Mouse (Mus musculus) hindbrain, embryonic 15.5 days (tissue): ENCODE results near the gene Mrpl48. TPM values are rescaled to one million over a fixed set of nuclear protein-coding genes. Genes with fewer than 3 reads are reported as not detected.

Experiments
- ATAC-seq: fragments of 200-750 bp; cut with Nextera tagmentation; 2 replicates; pipeline ENCODE4 v1.8.0; 2017; ENCODE audit warnings: low read depth, moderate number of reproducible peaks, moderate TSS enrichment; ENCODE audit not compliant: low FRiP score
- H3K27ac ChIP-seq: fragments of 300-500 bp; sonication (generic); replicated peaks from 2 replicates; pipeline ENCODE4 v1.5.1; 2015; ENCODE audit warnings: mild to moderate bottlenecking, inconsistent platforms
- H3K27me3 ChIP-seq: fragments of 300-500 bp; sonication (generic); 2 replicates; pipeline ENCODE4 v1.6.1; 2015; ENCODE audit warnings: control low read depth, inconsistent platforms
- H3K36me3 ChIP-seq: fragments of 300-500 bp; sonication (generic); 2 replicates; pipeline ENCODE4 v1.6.1; 2015; ENCODE audit warnings: control low read depth, inconsistent platforms
- H3K4me1 ChIP-seq: fragments of 300-500 bp; sonication (generic); replicated peaks from 2 replicates; pipeline ENCODE4 v1.6.1; 2015; ENCODE audit warnings: control low read depth, inconsistent platforms
- H3K4me2 ChIP-seq: fragments of 300-500 bp; sonication (generic); 2 replicates; pipeline ENCODE4 v1.6.1; 2015; ENCODE audit warnings: moderate library complexity, mild to moderate bottlenecking, inconsistent platforms
- H3K4me3 ChIP-seq: fragments of 300-500 bp; sonication (generic); 2 replicates; pipeline ENCODE4 v1.5.1; 2015; ENCODE audit warnings: mild to moderate bottlenecking, inconsistent platforms
- H3K9ac ChIP-seq: fragments of 300-500 bp; sonication (generic); 2 replicates; pipeline ENCODE4 v1.6.1; 2015; ENCODE audit warnings: inconsistent platforms
- H3K9me3 ChIP-seq: fragments of 300-500 bp; sonication (generic); 2 replicates; pipeline ENCODE4 v1.6.1; 2016; ENCODE audit warnings: control low read depth, inconsistent platforms
- WGBS: fragments of 180-500 bp; shearing (Covaris S2); methylation state at CpG from one replicate; pipeline ENCODE4 v1.1.7; 2015; 5-methylcytosine and 5-hydroxymethylcytosine counted together
- polyA plus RNA-seq: library from polyadenylated mRNA; unstranded; fragments of >200 nt; fragmentation: Nextera tagmentation; extraction: Ambion mirVana; gene quantifications from 2 replicates; pipeline ENCODE4 v1.2.1, GENCODE M21; 2015

The Mrpl48 gene
- polyA plus RNA-seq = 81.4 and 83.6 TPM in 2 replicates

DNA sequence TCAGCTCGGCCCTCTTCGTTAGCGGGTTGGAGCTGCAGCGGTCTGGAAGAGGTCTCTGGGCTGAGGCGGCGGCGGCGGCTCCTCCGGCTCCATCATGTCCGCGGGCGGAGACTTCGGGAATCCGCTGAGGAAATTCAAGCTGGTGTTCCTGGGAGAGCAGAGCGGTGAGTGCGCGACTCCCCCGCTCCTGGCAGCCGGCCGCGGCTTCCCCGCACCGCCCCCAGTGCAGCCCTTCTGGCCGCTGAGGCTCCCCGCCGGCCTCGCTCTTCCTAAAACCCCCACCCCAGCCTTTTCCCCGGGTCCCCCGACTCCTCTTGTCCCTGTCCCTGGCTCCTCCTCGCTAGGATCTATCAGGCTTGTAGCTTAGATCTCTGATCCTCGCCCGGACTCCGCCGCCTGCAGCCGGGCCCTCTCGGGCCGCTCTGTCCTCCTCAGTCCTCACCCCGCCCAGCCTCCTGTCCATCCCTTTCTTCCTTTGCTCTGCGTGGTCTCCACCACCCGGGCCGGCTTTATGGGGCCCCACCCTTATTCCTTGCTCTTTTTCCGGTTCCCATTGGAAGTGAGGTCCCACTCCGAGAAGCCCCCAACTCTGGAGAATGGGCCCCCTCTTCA, at the start of gene Mrpl48:
Mrpl48 (minus strand) TSS at position 172 of the 612 bp plus-strand sequence.
- peak within 1 kb of the TSS; percentile 99 for H3K27ac ChIP-seq
- H3K9me3 ChIP-seq = no peaks in the 10 kb centered on the region
- H3K4me2 ChIP-seq = peak within 1 kb of the TSS; percentile 70
- H3K36me3 ChIP-seq = no peaks in the 10 kb centered on the region
- H3K27me3 ChIP-seq = 0 out of 2 replicates have a peak, but pooled peaks cover 5% of the 10 kb centered on the region
- ATAC-seq = peak; percentile 8; the same call in 1 of the 2 replicates
- H3K4me3 ChIP-seq = peak within 1 kb of the TSS; percentile 84
- H3K9ac ChIP-seq = peak within 1 kb of the TSS; percentile 99
- 0% methylated on average over 42 of the region's 43 CpGs for WGBS
- peaks cover 23% of the 10 kb centered on the region for H3K4me1 ChIP-seq

DNA sequence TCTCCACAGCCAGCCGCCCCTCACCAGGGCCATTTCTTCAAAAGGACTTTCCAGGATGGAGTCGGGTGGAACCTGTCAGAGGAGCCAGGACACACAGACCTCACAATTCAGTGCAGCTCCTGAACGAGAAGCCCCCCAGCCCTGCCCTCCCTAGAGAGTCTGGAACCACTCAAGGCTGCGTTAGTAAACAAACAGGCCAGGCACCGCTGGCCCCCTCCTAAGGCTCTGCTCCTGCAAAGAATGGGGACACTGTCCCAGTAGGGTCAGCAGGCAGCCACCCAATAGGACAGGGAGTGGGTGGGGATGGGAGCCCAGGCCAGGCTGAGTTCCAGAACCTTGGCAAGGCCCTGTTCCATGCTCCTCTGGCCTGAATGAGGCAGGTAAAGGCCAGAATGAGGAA, 48.6 kb upstream of the Mrpl48 start:
- H3K4me1 ChIP-seq = 0 out of 2 replicates have a peak, but pooled peaks cover 2% of the 10 kb centered on the region
- no peak for ATAC-seq
- H3K4me2 ChIP-seq = no peak overlapping the region
- 43% methylated on average over 5 of the region's 5 CpGs for WGBS
- H3K9me3 ChIP-seq = no peaks in the 10 kb centered on the region
- no peak overlapping the region for H3K4me3 ChIP-seq
- H3K27me3 ChIP-seq = no peaks in the 10 kb centered on the region
- no peak overlapping the region; the same call in 1 of the 2 replicates for H3K27ac ChIP-seq
- no peak overlapping the region for H3K9ac ChIP-seq
- no peaks in the 10 kb centered on the region for H3K36me3 ChIP-seq

DNA sequence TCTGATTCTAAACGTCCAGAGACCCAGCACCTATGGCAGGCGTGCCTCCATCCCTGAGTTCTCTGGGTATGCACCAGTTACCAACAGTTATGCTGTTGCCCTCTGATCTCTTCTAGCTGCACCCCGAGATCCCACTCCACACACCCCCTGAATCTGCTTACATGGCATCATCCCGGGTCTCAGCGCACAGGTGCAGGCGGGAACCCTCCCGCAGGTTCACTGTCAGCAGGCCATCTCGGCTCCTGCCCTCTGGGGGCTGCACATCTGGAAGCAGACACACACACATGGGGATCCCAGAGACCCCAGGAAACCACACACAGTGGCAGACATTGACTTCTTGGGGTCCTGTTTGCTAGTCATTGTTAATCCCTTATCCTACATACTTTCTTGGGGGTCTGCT, 46.3 kb upstream of the Mrpl48 start:
- ATAC-seq = no peak
- H3K36me3 ChIP-seq = no peaks in the 10 kb centered on the region
- 0 out of 2 replicates have a peak, but pooled peaks cover 2% of the 10 kb centered on the region for H3K4me1 ChIP-seq
- no peaks in the 10 kb centered on the region for H3K27me3 ChIP-seq
- H3K27ac ChIP-seq = peak overlapping the region; percentile 59
- H3K4me3 ChIP-seq = no peak overlapping the region
- H3K9ac ChIP-seq = no peak overlapping the region
- no peaks in the 10 kb centered on the region for H3K9me3 ChIP-seq
- no peak overlapping the region for H3K4me2 ChIP-seq
- 83% methylated on average over 8 of the region's 8 CpGs for WGBS

DNA sequence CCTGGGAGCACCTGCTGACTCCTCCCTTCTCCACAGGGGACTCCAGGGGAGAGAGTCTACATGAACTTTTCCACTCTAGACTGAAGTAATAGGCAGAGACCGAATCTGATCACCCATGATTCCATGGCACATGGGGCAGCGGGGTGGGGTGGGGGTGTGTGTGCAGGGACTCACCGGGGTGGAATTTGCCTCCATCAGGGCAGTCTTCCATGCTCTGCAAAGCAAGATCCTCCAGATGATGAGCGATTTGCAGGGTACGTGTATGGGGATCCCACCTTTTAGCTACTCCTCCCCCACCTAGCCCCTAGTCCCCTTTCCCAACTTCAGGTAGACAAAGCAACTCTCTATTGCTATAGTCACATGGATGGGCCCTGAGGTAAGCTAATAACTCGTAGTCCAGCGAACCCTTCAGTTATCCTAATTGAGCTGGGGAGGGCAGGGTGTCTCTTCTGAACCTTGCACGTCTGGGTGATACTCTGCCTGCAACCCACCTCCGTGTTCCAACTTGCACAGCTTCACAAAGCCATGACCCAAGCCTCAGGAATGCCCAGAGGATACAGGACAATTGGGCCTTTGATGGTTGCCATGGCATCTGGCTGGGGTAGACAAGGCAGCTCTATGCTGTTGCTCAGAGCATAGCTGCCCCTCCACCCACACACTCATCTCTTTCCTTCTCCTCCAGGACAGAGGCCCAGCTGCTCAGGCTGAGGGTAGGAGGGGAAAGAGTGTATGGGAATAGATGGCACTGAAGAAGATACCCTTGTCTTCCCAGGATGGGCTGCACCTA, 45.6 kb upstream of the Mrpl48 start:
- ATAC-seq = peak; percentile 85
- Histone ChIP-seq H3K4me3 (no peak overlapping the region), H3K27ac (peak overlapping the region; percentile 59), H3K27me3 (no peaks in the 10 kb centered on the region), H3K36me3 (no peaks in the 10 kb centered on the region), H3K4me1 (0 out of 2 replicates have a peak, but pooled peaks cover 2% of the 10 kb centered on the region), H3K4me2 (no peak overlapping the region), H3K9me3 (no peaks in the 10 kb centered on the region), H3K9ac (no peak overlapping the region)
- WGBS = 54% methylated on average over 9 of the region's 9 CpGs

DNA sequence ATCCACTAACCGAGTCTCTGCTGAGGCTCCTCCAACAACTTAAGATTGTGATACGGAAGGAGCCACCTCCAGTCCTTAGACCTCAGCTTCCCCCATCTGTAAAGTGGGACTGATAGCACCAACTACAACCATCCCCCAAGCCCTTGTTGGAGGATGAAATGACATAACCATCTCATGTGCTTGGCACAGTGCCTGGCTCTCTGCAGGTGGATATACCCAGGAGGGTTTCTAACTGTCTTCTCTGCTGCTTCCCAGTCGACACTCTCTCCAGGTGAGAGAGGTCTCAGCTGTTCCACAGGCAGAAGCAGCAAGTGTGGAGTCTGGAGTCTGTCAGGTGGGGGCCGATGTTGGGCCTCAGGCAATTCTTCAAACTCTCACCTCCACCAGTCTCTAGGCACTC, 42.9 kb upstream of the Mrpl48 start:
- no peak overlapping the region for H3K27ac ChIP-seq
- no peak overlapping the region for H3K4me3 ChIP-seq
- H3K9ac ChIP-seq = no peak overlapping the region
- H3K36me3 ChIP-seq = no peaks in the 10 kb centered on the region
- 72% methylated on average over 4 of the region's 4 CpGs for WGBS
- H3K4me2 ChIP-seq = no peak overlapping the region
- no peak for ATAC-seq
- no peaks in the 10 kb centered on the region for H3K9me3 ChIP-seq
- no peaks in the 10 kb centered on the region for H3K27me3 ChIP-seq
- 0 out of 2 replicates have a peak, but pooled peaks cover 2% of the 10 kb centered on the region for H3K4me1 ChIP-seq

DNA sequence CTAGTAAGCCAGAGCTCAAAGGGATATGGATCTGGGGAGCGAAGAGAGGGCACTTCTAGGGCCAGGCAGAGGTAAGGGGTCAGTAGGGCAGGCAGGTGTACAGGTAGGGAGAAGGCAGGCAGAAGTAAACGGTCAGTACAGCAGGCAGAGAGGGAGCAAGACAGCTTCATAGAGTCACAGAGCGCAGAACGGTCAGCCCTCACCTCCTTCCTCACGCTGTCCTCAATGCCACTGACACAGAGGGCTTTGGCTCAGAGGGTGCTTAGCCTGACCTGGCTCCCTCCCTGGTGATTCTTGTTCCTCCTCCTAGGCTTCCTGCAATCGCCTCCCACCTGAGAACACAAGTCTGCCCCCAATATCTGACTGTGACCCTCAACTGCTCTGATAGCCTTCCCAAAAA, 42.3 kb upstream of the Mrpl48 start:
- Histone ChIP-seq H3K36me3 (no peaks in the 10 kb centered on the region), H3K4me1 (0 out of 2 replicates have a peak, but pooled peaks cover 2% of the 10 kb centered on the region), H3K9ac (no peak overlapping the region), H3K27ac (no peak overlapping the region), H3K9me3 (no peaks in the 10 kb centered on the region), H3K4me2 (no peak overlapping the region), H3K27me3 (no peaks in the 10 kb centered on the region), H3K4me3 (no peak overlapping the region)
- WGBS = 81% methylated on average over 6 of the region's 6 CpGs
- no peak for ATAC-seq

DNA sequence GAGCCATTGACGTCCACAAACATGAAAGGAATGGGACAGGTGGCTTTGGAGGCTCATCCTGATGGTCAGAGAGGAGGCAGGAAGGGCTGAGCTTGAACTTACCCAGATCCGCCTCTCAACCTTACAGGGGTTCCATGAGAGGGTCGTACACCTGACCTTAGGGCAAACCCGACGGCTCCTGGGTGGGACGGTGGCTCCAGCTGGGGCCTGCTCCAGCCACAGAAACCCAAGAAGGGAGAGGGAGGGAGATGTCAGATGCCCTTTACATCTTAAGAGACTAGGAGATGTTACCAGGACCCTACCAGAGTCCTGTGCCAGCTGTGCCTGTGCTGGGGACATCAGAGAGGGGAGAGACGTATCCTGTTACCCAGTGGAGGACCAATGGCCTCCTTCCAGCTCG, 41.7 kb upstream of the Mrpl48 start:
- H3K27ac ChIP-seq = no peak overlapping the region
- WGBS = 78% methylated on average over 8 of the region's 8 CpGs
- no peaks in the 10 kb centered on the region for H3K9me3 ChIP-seq
- H3K27me3 ChIP-seq = no peaks in the 10 kb centered on the region
- 0 out of 2 replicates have a peak, but pooled peaks cover 2% of the 10 kb centered on the region for H3K4me1 ChIP-seq
- H3K4me2 ChIP-seq = no peak overlapping the region
- H3K9ac ChIP-seq = no peak overlapping the region
- no peak for ATAC-seq
- H3K4me3 ChIP-seq = no peak overlapping the region
- H3K36me3 ChIP-seq = no peaks in the 10 kb centered on the region

DNA sequence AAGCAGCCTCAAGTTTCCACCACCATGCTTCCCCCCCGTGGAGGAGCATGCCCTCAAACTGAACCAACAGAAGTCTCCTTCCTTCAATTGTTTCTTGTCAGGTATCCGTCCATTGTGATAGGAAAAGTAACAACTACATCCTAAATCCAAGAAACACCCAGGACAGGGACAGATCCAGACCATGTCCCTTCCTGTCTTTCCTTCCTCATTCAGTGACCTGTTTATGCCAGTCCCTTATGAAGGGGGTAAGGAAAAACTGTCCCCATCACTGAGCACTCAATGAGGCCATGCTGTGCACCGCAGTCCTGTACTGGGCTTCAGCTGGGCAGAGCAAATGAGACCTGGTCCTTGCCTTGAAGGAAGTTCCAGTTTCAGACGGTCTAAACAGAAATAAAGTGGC, 41.0 kb upstream of the Mrpl48 start:
- Histone ChIP-seq H3K36me3 (no peaks in the 10 kb centered on the region), H3K9ac (no peak overlapping the region), H3K4me1 (0 out of 2 replicates have a peak, but pooled peaks cover 2% of the 10 kb centered on the region), H3K27me3 (no peaks in the 10 kb centered on the region), H3K4me2 (no peak overlapping the region), H3K27ac (no peak overlapping the region), H3K4me3 (no peak overlapping the region), H3K9me3 (no peaks in the 10 kb centered on the region)
- WGBS = 88% methylated on average over 4 of the region's 4 CpGs
- no peak for ATAC-seq

DNA sequence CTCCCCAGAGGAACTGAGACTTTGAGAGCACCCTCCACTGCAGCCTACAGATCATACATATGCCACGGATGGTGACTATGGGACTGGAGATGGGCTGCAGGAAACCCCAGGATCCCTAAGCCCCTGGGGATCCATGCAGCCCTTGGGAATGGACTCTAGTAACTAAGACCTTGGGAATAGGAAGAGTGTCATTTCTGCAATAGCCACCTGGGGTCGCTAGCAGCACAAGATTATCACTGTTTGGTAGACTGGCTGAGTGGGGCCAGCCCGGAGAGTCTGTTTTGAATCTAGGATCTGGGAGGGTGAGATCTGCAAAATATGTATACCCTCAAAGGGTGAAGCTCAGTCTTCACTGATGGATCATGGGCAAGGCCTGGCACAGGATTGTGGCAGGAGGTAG, 37.0 kb upstream of the Mrpl48 start:
- no peak overlapping the region for H3K9ac ChIP-seq
- no peaks in the 10 kb centered on the region for H3K27me3 ChIP-seq
- H3K27ac ChIP-seq = no peak overlapping the region
- no peak overlapping the region for H3K4me2 ChIP-seq
- 0 out of 2 replicates have a peak, but pooled peaks have one; percentile 16 for ATAC-seq
- WGBS = 31% methylated on average over 3 of the region's 3 CpGs
- no peak overlapping the region for H3K4me3 ChIP-seq
- H3K9me3 ChIP-seq = no peaks in the 10 kb centered on the region
- H3K4me1 ChIP-seq = no peaks in the 10 kb centered on the region
- peaks cover 4% of the 10 kb centered on the region; the same call in 1 of the 2 replicates for H3K36me3 ChIP-seq

DNA sequence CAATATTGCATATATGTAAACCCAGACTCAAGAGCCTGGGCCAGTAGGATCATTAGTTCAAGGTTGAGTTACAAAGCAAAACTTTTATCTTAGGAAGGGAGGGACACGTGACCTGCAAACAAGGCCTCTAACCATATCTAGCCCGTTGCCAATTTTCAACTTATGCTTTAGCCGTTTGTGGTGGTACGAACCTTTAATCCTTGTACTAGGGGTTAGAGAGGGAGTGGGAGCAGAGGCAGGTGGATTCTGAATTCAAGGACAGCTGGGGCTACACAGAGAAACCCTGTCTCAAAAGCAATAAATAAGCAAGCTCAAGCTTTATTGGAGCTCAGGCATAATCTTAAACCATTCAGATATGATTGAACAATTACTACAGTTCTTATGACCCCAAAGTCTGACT, 34.3 kb upstream of the Mrpl48 start:
- ATAC-seq = no peak
- no peaks in the 10 kb centered on the region for H3K4me1 ChIP-seq
- WGBS = 94% methylated on average over 4 of the region's 4 CpGs
- H3K9me3 ChIP-seq = no peaks in the 10 kb centered on the region
- H3K4me3 ChIP-seq = no peak overlapping the region
- H3K9ac ChIP-seq = no peak overlapping the region
- no peak overlapping the region for H3K27ac ChIP-seq
- H3K4me2 ChIP-seq = no peak overlapping the region
- peaks cover 7% of the 10 kb centered on the region; the same call in 1 of the 2 replicates for H3K36me3 ChIP-seq
- no peaks in the 10 kb centered on the region for H3K27me3 ChIP-seq

DNA sequence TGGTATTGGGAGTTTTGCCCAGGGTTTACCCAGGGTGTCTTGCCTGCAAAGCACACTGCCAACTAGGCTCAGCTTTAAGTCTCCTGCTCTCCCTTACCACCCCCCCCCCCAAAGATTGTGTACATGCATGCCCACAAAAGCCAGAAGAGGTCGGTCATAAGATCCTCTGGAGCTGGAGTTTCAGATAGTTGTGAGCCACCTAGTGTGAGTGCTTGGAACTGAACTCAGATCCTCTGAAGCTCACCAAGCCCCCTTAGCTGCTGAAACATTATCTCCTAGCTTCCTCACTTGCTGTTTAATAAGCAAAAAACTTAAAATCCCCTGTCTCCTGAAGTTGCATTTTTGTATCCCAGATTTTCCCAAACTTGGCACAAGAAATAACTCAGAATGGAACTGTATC, 29.6 kb upstream of the Mrpl48 start:
- no peaks in the 10 kb centered on the region for H3K4me1 ChIP-seq
- H3K36me3 ChIP-seq = peaks cover 20% of the 10 kb centered on the region
- H3K4me2 ChIP-seq = no peak overlapping the region
- no peaks in the 10 kb centered on the region for H3K9me3 ChIP-seq
- ATAC-seq = no peak
- H3K4me3 ChIP-seq = no peak overlapping the region
- 0% methylated on average over 1 of the region's 1 CpGs for WGBS
- H3K9ac ChIP-seq = no peak overlapping the region
- no peak overlapping the region for H3K27ac ChIP-seq
- H3K27me3 ChIP-seq = no peaks in the 10 kb centered on the region

DNA sequence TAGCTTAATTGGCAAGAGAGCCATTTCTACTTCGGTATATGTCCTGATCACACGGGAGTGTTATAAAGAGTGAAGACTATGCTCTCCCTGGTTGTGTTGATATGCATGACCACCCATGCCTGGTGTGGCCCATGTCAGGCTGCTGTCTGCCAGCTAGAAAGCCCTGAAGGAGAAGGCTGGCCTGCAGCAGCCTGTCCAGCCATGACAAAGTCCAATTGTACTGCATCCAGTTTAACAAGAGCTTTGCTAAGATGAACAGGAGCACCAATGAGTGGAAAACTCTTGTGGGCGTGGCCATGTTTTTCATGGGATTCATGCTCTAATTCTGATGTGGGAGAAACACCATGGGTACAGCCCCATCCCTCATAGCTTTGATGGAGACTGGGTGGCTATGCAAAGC, 16.4 kb upstream of the Mrpl48 start:
- ATAC-seq = no peak
- no peaks in the 10 kb centered on the region for H3K9me3 ChIP-seq
- H3K27me3 ChIP-seq = no peaks in the 10 kb centered on the region
- H3K9ac ChIP-seq = no peak overlapping the region
- H3K4me2 ChIP-seq = no peak overlapping the region
- WGBS = 61% methylated on average over 3 of the region's 3 CpGs
- H3K27ac ChIP-seq = no peak overlapping the region
- peaks cover 10% of the 10 kb centered on the region for H3K36me3 ChIP-seq
- no peak overlapping the region for H3K4me3 ChIP-seq
- H3K4me1 ChIP-seq = no peaks in the 10 kb centered on the region; the same call in 1 of the 2 replicates
